Mouse (Mus musculus) left cerebral cortex, adult 9 months (tissue): ENCODE measurements at regions not wholly inside any gene's neighbourhood (a gene's known extent, or its start where the extent isn't known, plus 50 kb on each side); places are given as distances from the start of the nearest gene placed in this dataset.

Experiments
- DNase-seq, 2 experiments: peaks; one replicate each; pipeline ENCODE4 v3.0.0; 2022; ENCODE audit warnings: low spot score in 2 of 2

- no peak for DNase-seq
These were observed 155.3 kb downstream of the Tox3 start for GRCm38 (mm10) chr8:90192856-90193255.

GRCm38 (mm10) chr8:90182807-90183206 lies 165.3 kb downstream of the Tox3 start:
- no peak for DNase-seq

GRCm38 (mm10) chr8:90176771-90177170 lies 171.4 kb downstream of the Tox3 start:
- no peak for DNase-seq

GRCm38 (mm10) chr8:90176335-90176734 lies 171.8 kb downstream of the Tox3 start:
- no peak for DNase-seq

GRCm38 (mm10) chr8:90166639-90167038 lies 181.5 kb downstream of the Tox3 start:
- DNase-seq, result no peak

GRCm38 (mm10) chr8:90151477-90151876 lies 196.7 kb downstream of the Tox3 start:
- DNase-seq, result no peak

GRCm38 (mm10) chr8:90149903-90150302 lies 198.2 kb downstream of the Tox3 start:
- peak in 1 of 2 experiments; percentile 10 for DNase-seq

GRCm38 (mm10) chr8:90134626-90135025 lies 213.5 kb downstream of the Tox3 start:
- DNase-seq, result no peak

- DNase-seq, result no peak
These were observed 217.4 kb downstream of the Tox3 start for GRCm38 (mm10) chr8:90130704-90131267.

GRCm38 (mm10) chr8:90125426-90125825 lies 222.7 kb downstream of the Tox3 start:
- DNase-seq, result no peak

- no peak for DNase-seq
These were observed 225.0 kb downstream of the Tox3 start for GRCm38 (mm10) chr8:90123101-90123500.

GRCm38 (mm10) chr8:90121935-90122334 lies 226.2 kb downstream of the Tox3 start:
- DNase-seq, result no peak

GRCm38 (mm10) chr8:90121017-90121416 lies 227.1 kb downstream of the Tox3 start:
- DNase-seq, result no peak

GRCm38 (mm10) chr8:90115436-90115835 lies 232.7 kb downstream of the Tox3 start:
- DNase-seq, result peak; percentile 16 to 41

GRCm38 (mm10) chr8:90100509-90100908 lies 247.6 kb downstream of the Tox3 start:
- no peak for DNase-seq

GRCm38 (mm10) chr8:90082630-90083029 lies 265.5 kb downstream of the Tox3 start:
- no peak for DNase-seq

GRCm38 (mm10) chr8:90076381-90076780 lies 271.8 kb downstream of the Tox3 start:
- no peak for DNase-seq

GRCm38 (mm10) chr8:90075796-90076195 lies 272.3 kb downstream of the Tox3 start:
- no peak for DNase-seq

GRCm38 (mm10) chr8:90070006-90070405 lies 278.1 kb downstream of the Tox3 start:
- DNase-seq, result no peak

GRCm38 (mm10) chr8:90069411-90069993 lies 278.6 kb downstream of the Tox3 start:
- DNase-seq, result no peak

- DNase-seq, result no peak
These were observed 279.7 kb downstream of the Tox3 start for GRCm38 (mm10) chr8:90068441-90068840.

GRCm38 (mm10) chr8:90064381-90064780 lies 283.8 kb downstream of the Tox3 start:
- DNase-seq, result no peak

- no peak for DNase-seq
These were observed 284.9 kb downstream of the Tox3 start for GRCm38 (mm10) chr8:90063291-90063690.

GRCm38 (mm10) chr8:90058631-90059166 lies 289.4 kb downstream of the Tox3 start:
- no peak for DNase-seq
